Mouse (Mus musculus) forebrain, postnatal 0 days (tissue): ENCODE measurements around the gene Lhfpl2. TPM values are rescaled to one million over a fixed set of nuclear protein-coding genes. Genes with fewer than 3 reads are reported as not detected.
A peak's percentile ranks its signal among the peaks of the same experiment; 100 is the strongest.

ENCODE experiments used
- ATAC-seq: fragments of 200-750 bp; cut with Nextera tagmentation; 2 replicates; pipeline ENCODE4 v1.8.0; 2017; ENCODE audit warnings: mild to moderate bottlenecking, moderate library complexity
- DNase-seq: peaks from one replicate; pipeline ENCODE4 v3.0.0-alpha.2; 2015
- H3K27ac ChIP-seq: fragments of 300-500 bp; sonication (generic); 2 replicates; pipeline ENCODE4 v1.5.1; 2014; ENCODE audit warnings: low read depth, mild to moderate bottlenecking, antibody characterized with exemption, low read length, moderate library complexity, mixed read lengths
- H3K27me3 ChIP-seq: fragments of 300-500 bp; sonication (generic); 2 replicates; pipeline ENCODE4 v1.6.1; 2014; ENCODE audit warnings: mild to moderate bottlenecking, low read length, mixed read lengths; ENCODE audit not compliant: insufficient read depth
- H3K36me3 ChIP-seq: fragments of 300-500 bp; sonication (generic); 2 replicates; pipeline ENCODE4 v1.6.1; 2014; ENCODE audit warnings: mild to moderate bottlenecking, moderate library complexity; ENCODE audit not compliant: insufficient read depth
- H3K4me1 ChIP-seq: fragments of 300-500 bp; sonication (generic); 2 replicates; pipeline ENCODE4 v1.6.1; 2014; ENCODE audit warnings: antibody characterized with exemption; ENCODE audit not compliant: insufficient read depth
- H3K4me2 ChIP-seq: fragments of 300-500 bp; sonication (generic); 2 replicates; pipeline ENCODE4 v1.6.1; 2014; ENCODE audit warnings: low read depth, mild to moderate bottlenecking, moderate library complexity
- H3K4me3 ChIP-seq: fragments of 300-500 bp; sonication (generic); 2 replicates; pipeline ENCODE4 v1.5.1; 2014; ENCODE audit warnings: low read depth, low read length, mixed read lengths
- H3K9ac ChIP-seq: fragments of 300-500 bp; sonication (generic); 2 replicates; pipeline ENCODE4 v1.6.1; 2014; ENCODE audit warnings: mild to moderate bottlenecking
- H3K9me3 ChIP-seq: fragments of 300-500 bp; sonication (generic); 2 replicates; pipeline ENCODE4 v1.6.1; 2016; ENCODE audit warnings: low read length
- CTCF ChIP-seq: sonication (generic); IDR thresholded peaks from 2 replicates; pipeline ENCODE4 v1.5.1; 2016; ENCODE audit warnings: antibody characterized with exemption, control low read depth, low read depth
- WGBS: fragments of 180-500 bp; shearing (Covaris S2); extraction: QIAGEN DNeasy Blood & Tissue Kit; methylation state at CpG from one replicate; pipeline ENCODE4 v1.1.7; 2014; 5-methylcytosine and 5-hydroxymethylcytosine counted together
- polyA plus RNA-seq: library from polyadenylated mRNA; unstranded; fragments of >200 nt; fragmentation: Nextera tagmentation; extraction: Ambion mirVana; gene quantifications from 2 replicates; pipeline ENCODE4 v1.2.1, GENCODE M21; 2015
- total RNA-seq: library from RNA; depleted of rRNA; stranded (reverse); fragments of >200 nt; gene quantifications from 2 replicates; pipeline ENCODE4 v1.2.3, GENCODE M21; 2014

Lhfpl2 gene
- total and polyA plus RNA-seq, 2 experiments from 2014 or later, result 13.3 to 23.6 TPM

- Histone ChIP-seq H3K9ac (no peak overlapping the region), H3K4me2 (no peak overlapping the region), H3K36me3 (no peaks in the 10 kb centered on the region), H3K27me3 (no peaks in the 10 kb centered on the region), H3K9me3 (no peaks in the 10 kb centered on the region), H3K4me3 (no peak overlapping the region), H3K27ac (no peak overlapping the region), H3K4me1 (no peaks in the 10 kb centered on the region)
- DNase-seq, result no peak
- 44% methylated on average over 6 of the region's 6 CpGs for WGBS
- ATAC-seq, result no peak
- no peak for TF ChIP-seq CTCF
These were observed 111.8 kb downstream of the Lhfpl2 start for GRCm38 (mm10) chr13:94169325-94169916.

GRCm38 (mm10) chr13:94171612-94172011 lies 114.0 kb downstream of the Lhfpl2 start:
- H3K27ac ChIP-seq, result no peak overlapping the region
- TF ChIP-seq CTCF, result no peak
- no peak overlapping the region for H3K4me3 ChIP-seq
- H3K36me3 ChIP-seq, result no peaks in the 10 kb centered on the region
- H3K27me3 ChIP-seq, result no peaks in the 10 kb centered on the region
- no peak overlapping the region for H3K9ac ChIP-seq
- no peak overlapping the region for H3K4me2 ChIP-seq
- DNase-seq (no peak), ATAC-seq (no peak)
- H3K4me1 ChIP-seq, result peaks cover 7% of the 10 kb centered on the region; the same call in 1 of the 2 replicates
- H3K9me3 ChIP-seq, result no peaks in the 10 kb centered on the region
- WGBS, result 61% methylated on average over 5 of the region's 5 CpGs

GRCm38 (mm10) chr13:94172533-94173310 lies 115.1 kb downstream of the Lhfpl2 start:
- ATAC-seq, result no peak
- no peak overlapping the region for H3K9ac ChIP-seq

DNA sequence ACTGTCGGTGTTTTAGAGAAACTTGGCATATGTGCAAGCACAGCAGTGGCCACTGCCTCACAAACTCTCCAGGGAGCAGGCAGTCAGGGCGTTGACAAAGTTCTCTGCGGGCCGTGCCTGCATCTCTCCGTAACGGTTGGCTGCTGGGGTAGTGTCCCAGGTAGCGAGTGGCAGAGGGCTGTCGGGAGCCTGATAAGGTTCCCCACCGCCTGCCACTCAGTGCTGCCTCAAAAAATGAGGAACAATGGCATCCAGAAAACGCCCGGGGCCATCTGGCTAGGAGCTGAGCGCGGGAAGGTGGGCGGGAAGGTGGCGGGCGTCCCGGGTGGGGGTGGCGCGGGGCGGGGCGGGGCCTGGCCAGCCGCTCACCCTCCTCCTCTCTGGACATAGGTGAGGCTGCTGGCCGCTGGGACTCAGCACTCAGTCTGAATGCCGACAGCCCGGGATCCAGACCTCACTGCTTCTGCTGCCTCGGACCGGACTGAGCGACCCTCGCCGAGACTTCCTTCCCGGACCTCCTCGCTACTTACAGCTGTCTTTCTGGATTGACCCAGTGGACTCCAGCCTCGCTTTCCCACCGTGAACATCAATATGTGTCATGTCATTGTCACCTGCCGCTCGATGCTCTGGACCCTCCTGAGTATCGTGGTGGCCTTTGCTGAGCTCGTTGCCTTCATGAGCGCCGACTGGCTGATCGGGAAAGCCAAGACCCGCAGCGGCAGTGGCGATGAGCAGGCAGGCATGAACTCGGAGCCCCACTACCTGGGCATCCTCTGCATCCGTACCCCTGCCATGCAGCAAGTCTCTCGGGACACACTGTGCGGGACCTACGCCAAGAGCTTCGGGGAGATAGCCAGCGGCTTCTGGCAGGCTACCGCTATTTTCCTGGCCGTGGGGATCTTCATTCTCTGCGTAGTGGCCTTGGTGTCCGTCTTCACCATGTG lies 116.3 kb downstream of the Lhfpl2 start:
- peak overlapping the region; percentile 49 for H3K9ac ChIP-seq
- peak overlapping the region; percentile 98 for H3K4me2 ChIP-seq
- H3K4me1 ChIP-seq, result peaks cover 7% of the 10 kb centered on the region; the same call in 1 of the 2 replicates
- H3K9me3 ChIP-seq, result no peaks in the 10 kb centered on the region
- peak overlapping the region; percentile 36; the same call in 1 of the 2 replicates for H3K27ac ChIP-seq
- no peaks in the 10 kb centered on the region for H3K36me3 ChIP-seq
- TF ChIP-seq CTCF, result no peak
- ATAC-seq (0 out of 2 replicates have a peak, but pooled peaks have one; percentile 12), DNase-seq (peak; percentile 64)
- H3K27me3 ChIP-seq, result no peaks in the 10 kb centered on the region
- H3K4me3 ChIP-seq, result peak overlapping the region; percentile 48
- under 1% methylated on average over 55 of the region's 55 CpGs for WGBS

More at GRCm38 (mm10) chr13:94172533-94173310, 115.1 kb downstream of the Lhfpl2 start:
- Histone ChIP-seq H3K9me3 (no peaks in the 10 kb centered on the region), H3K27ac (no peak overlapping the region), H3K4me1 (peaks cover 7% of the 10 kb centered on the region; the same call in 1 of the 2 replicates), H3K4me2 (no peak overlapping the region), H3K36me3 (no peaks in the 10 kb centered on the region), H3K4me3 (no peak overlapping the region), H3K27me3 (no peaks in the 10 kb centered on the region)
- 79% methylated on average over 15 of the region's 15 CpGs for WGBS
- no peak for DNase-seq
- TF ChIP-seq CTCF, result no peak

DNA sequence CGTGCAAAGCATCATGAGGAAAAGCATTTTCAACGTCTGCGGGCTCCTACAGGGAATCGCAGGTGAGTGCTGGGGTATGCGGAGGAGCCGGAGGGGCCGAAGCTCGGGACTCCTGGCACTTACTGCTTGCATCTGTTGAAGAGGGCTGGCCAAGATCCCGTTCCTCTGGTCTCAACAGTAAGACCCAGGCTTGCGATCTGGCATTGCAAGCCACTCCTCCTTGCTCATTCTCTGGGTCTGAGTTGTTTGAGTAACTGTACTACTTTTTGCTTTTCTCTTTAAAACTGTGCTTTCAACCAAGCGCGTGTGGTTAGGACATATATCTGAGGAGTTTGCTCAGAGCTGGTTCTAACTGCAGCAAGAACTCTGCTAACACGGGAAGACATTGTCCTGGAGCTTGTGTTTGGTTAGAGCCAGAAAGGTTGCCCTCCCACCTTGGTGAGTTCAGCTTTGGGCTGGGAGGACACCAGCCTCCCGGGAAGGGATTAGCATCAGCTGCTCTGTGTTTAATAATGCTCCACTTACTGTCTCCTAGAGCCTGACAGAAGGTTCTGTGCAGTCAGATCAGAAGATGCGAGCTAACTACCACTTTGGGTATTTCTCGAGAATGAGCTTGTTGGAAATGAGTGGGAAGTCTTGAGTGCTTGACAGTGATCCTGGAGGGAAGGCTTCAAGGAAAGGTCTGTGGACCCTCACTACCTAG lies 117.1 kb downstream of the Lhfpl2 start:
- Histone ChIP-seq H3K27ac (0 out of 2 replicates have a peak overlapping the region, but pooled peaks have one; percentile 3), H3K4me1 (peaks cover 7% of the 10 kb centered on the region; the same call in 1 of the 2 replicates), H3K9ac (peak overlapping the region; percentile 49), H3K4me3 (peak overlapping the region; percentile 48), H3K4me2 (peak overlapping the region; percentile 98), H3K9me3 (no peaks in the 10 kb centered on the region), H3K27me3 (no peaks in the 10 kb centered on the region), H3K36me3 (no peaks in the 10 kb centered on the region)
- no peak for ATAC-seq
- no peak for DNase-seq
- no peak for TF ChIP-seq CTCF
- 12% methylated on average over 16 of the region's 16 CpGs for WGBS

- WGBS, result 65% methylated on average over 6 of the region's 6 CpGs
- Histone ChIP-seq H3K9me3 (no peaks in the 10 kb centered on the region), H3K36me3 (no peaks in the 10 kb centered on the region), H3K4me2 (peak overlapping the region; percentile 98), H3K9ac (no peak overlapping the region), H3K4me3 (0 out of 2 replicates have a peak overlapping the region, but pooled peaks have one; percentile 48), H3K4me1 (peaks cover 7% of the 10 kb centered on the region; the same call in 1 of the 2 replicates), H3K27ac (no peak overlapping the region), H3K27me3 (no peaks in the 10 kb centered on the region)
- no peak for TF ChIP-seq CTCF
- DNase-seq (no peak), ATAC-seq (no peak)
These were observed 117.9 kb downstream of the Lhfpl2 start for GRCm38 (mm10) chr13:94175379-94176050.
